ENCODE assay signal across 29 mouse cellular contexts in genomic region chr11:96631521-96631920, GRCm38 (mm10).
A peak's percentile ranks its signal among the peaks of the same experiment; 100 is the strongest.
DNase-seq lines count a peak whose midpoint lies in the region; ATAC-seq and TF ChIP-seq lines count a peak whose summit lies in the region.
"Had no signal": no experiment of that assay in that cellular context is flagged by ENCODE, and none has a peak within 500 bp of the region (broad histone marks: within the 10 kb centered on the region; RNA-seq: fewer than 3 reads in every experiment).

No protein-coding gene starts in this region.

- no peak overlapping the region for H3K27ac ChIP-seq in heart, embryonic 11.5 days (ENCODE audit: low read depth, low read length)
- H3K27ac ChIP-seq in lung, embryonic 14.5 days (ENCODE audit: low read depth) = no peak overlapping the region
- no peak overlapping the region for H3K27ac ChIP-seq in lung, postnatal 0 days (ENCODE audit: low read length)
- H3K27ac ChIP-seq in limb, embryonic 10.5 days = no peak overlapping the region
- H3K27ac ChIP-seq: forebrain, embryonic 10.5 days; forebrain, embryonic 13.5 days; heart, embryonic 15.5 days; hindbrain, embryonic 13.5 days; hindbrain, postnatal 0 days had no signal

- TF ChIP-seq CTCF in lung, embryonic 14.5 days (IDR thresholded peaks at IDR 0.05; ENCODE audit: low read depth) = no peak
- no peak for TF ChIP-seq CTCF in lung, postnatal 0 days (IDR thresholded peaks at IDR 0.05)

- no peak overlapping the region for H3K4me2 ChIP-seq in heart, embryonic 11.5 days
- H3K4me2 ChIP-seq in lung, embryonic 14.5 days = no peak overlapping the region
- no peak overlapping the region for H3K4me2 ChIP-seq in lung, postnatal 0 days (replicated peaks; ENCODE audit: low read depth, low read length)
- H3K4me2 ChIP-seq: forebrain, embryonic 13.5 days; heart, embryonic 12.5 days; heart, embryonic 15.5 days; hindbrain, embryonic 13.5 days had no signal

- 70% methylated on average over 3 of the region's 3 CpGs for WGBS in heart, embryonic 11.5 days (ENCODE audit: insufficient replicate concordance)
- 68% methylated on average over 3 of the region's 3 CpGs for WGBS in lung, embryonic 14.5 days
- WGBS in lung, postnatal 0 days = 69% methylated on average over 3 of the region's 3 CpGs
- whole genome bisulfite sequencing in limb, embryonic 10.5 days = 80% methylated on average over 3 of the region's 3 CpGs

- no peaks in the 10 kb centered on the region for H3K36me3 ChIP-seq in heart, embryonic 11.5 days (ENCODE audit: control insufficient read depth, insufficient read depth, low read length)
- H3K36me3 ChIP-seq in lung, embryonic 14.5 days (ENCODE audit: insufficient read depth) = no peaks in the 10 kb centered on the region
- no peaks in the 10 kb centered on the region for H3K36me3 ChIP-seq in lung, postnatal 0 days (ENCODE audit: insufficient read depth, low read length)
- no peaks in the 10 kb centered on the region for H3K36me3 ChIP-seq in limb, embryonic 10.5 days
- H3K36me3 ChIP-seq: forebrain, embryonic 10.5 days; G1E; heart, embryonic 12.5 days; heart, embryonic 15.5 days; hindbrain, embryonic 13.5 days had no signal

- peak; percentile 26 to 53 for DNase-seq in heart, adult 18-20 months
- no peak for DNase-seq in heart, postnatal 14 days
- peak; percentile 44 for DNase-seq in heart, postnatal 4 days
- peak; percentile 84 for DNase-seq in lung, embryonic 14.5 days
- no peak for DNase-seq in lung, postnatal 0 days (ENCODE audit: low spot score)
- peak; percentile 26 for DNase-seq in limb, embryonic 10.5 days (ENCODE audit: low spot score)
- no peak for DNase-seq in kidney, adult 11 months
- DNase-seq: adrenal gland, adult 8-10 months; adrenal gland, postnatal 25 days; B cell, adult 2 months; cerebellum, adult 18-20 months; cerebellum, adult 9-10 months; cerebellum, postnatal 14 days; gastrocnemius, postnatal 10 days; gastrocnemius, postnatal 36 days; kidney, adult 2 months had no signal

- H3K9ac ChIP-seq in heart, embryonic 11.5 days (ENCODE audit: low read depth, low read length) = no peak overlapping the region
- no peak overlapping the region for H3K9ac ChIP-seq in lung, embryonic 14.5 days
- H3K9ac ChIP-seq in lung, postnatal 0 days (replicated peaks; ENCODE audit: low read depth) = no peak overlapping the region
- H3K9ac ChIP-seq: forebrain, embryonic 13.5 days; heart, embryonic 12.5 days; heart, embryonic 15.5 days; hindbrain, embryonic 13.5 days had no signal

- H3K4me3 ChIP-seq in heart, embryonic 11.5 days (ENCODE audit: low read depth, low read length) = no peak overlapping the region
- H3K4me3 ChIP-seq in lung, embryonic 14.5 days (ENCODE audit: low read depth, low read length) = no peak overlapping the region
- H3K4me3 ChIP-seq in lung, postnatal 0 days (ENCODE audit: low read depth, low read length) = no peak overlapping the region
- no peak overlapping the region for H3K4me3 ChIP-seq in limb, embryonic 10.5 days
- H3K4me3 ChIP-seq: forebrain, embryonic 10.5 days; forebrain, embryonic 13.5 days; heart, embryonic 12.5 days; heart, embryonic 15.5 days; hindbrain, embryonic 13.5 days had no signal

- ATAC-seq in heart, embryonic 11.5 days (replicated peaks; ENCODE audit: insufficient number of reproducible peaks, low FRiP score, low TSS enrichment) = no peak
- ATAC-seq in lung, embryonic 14.5 days (ENCODE audit: insufficient read depth) = no peak
- ATAC-seq in lung, postnatal 0 days = no peak
- ATAC-seq: forebrain, embryonic 13.5 days; forebrain, embryonic 16.5 days; hindbrain, postnatal 0 days; inflammation-experienced regulatory T-cells, adult 6 months; intestine, embryonic 16.5 days; Patski had no signal

- H3K4me1 ChIP-seq in heart, embryonic 11.5 days (ENCODE audit: control insufficient read depth, insufficient read depth, low read length) = no peaks in the 10 kb centered on the region
- no peaks in the 10 kb centered on the region; the same call in 1 of the 2 replicates for H3K4me1 ChIP-seq in lung, embryonic 14.5 days (ENCODE audit: insufficient read depth)
- no peaks in the 10 kb centered on the region for H3K4me1 ChIP-seq in lung, postnatal 0 days (ENCODE audit: insufficient read depth, low read depth, low read length)
- peaks cover 26% of the 10 kb centered on the region for H3K4me1 ChIP-seq in limb, embryonic 10.5 days
- H3K4me1 ChIP-seq: forebrain, embryonic 10.5 days; forebrain, embryonic 13.5 days; heart, embryonic 12.5 days; heart, embryonic 15.5 days had no signal

- H3K27me3 ChIP-seq in heart, embryonic 11.5 days (ENCODE audit: control insufficient read depth, insufficient read depth, low read length) = peaks cover 11% of the 10 kb centered on the region; the same call in 1 of the 2 replicates
- H3K27me3 ChIP-seq in lung, embryonic 14.5 days (ENCODE audit: insufficient read depth, low read length) = no peaks in the 10 kb centered on the region
- H3K27me3 ChIP-seq in lung, postnatal 0 days (replicated peaks; ENCODE audit: insufficient read depth, low read length) = no peaks in the 10 kb centered on the region
- peaks cover 46% of the 10 kb centered on the region for H3K27me3 ChIP-seq in limb, embryonic 10.5 days (ENCODE audit: low read depth, poor library complexity, severe bottlenecking)
- H3K27me3 ChIP-seq: CH12.LX; hindbrain, embryonic 13.5 days had no signal

- H3K9me3 ChIP-seq in heart, embryonic 11.5 days (replicated peaks; ENCODE audit: control insufficient read depth, low read length) = no peaks in the 10 kb centered on the region
- no peaks in the 10 kb centered on the region for H3K9me3 ChIP-seq in lung, embryonic 14.5 days (ENCODE audit: low read depth, low read length)
- H3K9me3 ChIP-seq in lung, postnatal 0 days (ENCODE audit: low read length) = no peaks in the 10 kb centered on the region
- H3K9me3 ChIP-seq in limb, embryonic 10.5 days (replicated peaks) = no peaks in the 10 kb centered on the region
- H3K9me3 ChIP-seq: forebrain, embryonic 10.5 days; forebrain, embryonic 13.5 days; G1E; heart, embryonic 12.5 days; heart, embryonic 15.5 days; hindbrain, embryonic 13.5 days had no signal

- TF ChIP-seq EP300 in lung, postnatal 0 days (IDR thresholded peaks at IDR 0.05) = no peak

- intact Hi-C loops in heart, postnatal 14 days (cut with DNase I) = no loop called here

Comparison
In these comparisons a context has a peak if more than half of its experiments do, and no peak if none do; other contexts are left out.
1. DNase-seq: peak in heart, adult 18-20 months (2 of 2), heart, postnatal 4 days (single experiment), lung, embryonic 14.5 days (single experiment) and limb, embryonic 10.5 days (single experiment); none in heart, postnatal 14 days (0 of 2), lung, postnatal 0 days (single experiment) and kidney, adult 11 months (single experiment).